Mouse (Mus musculus) heart, postnatal 4 days (tissue): ENCODE data around the gene Gabbr2. TPM values are rescaled to one million over a fixed set of nuclear protein-coding genes. Genes with fewer than 3 reads are reported as not detected.

ENCODE experiments used
- DNase-seq: peaks from one replicate; pipeline ENCODE4 v3.0.0; 2021
- total RNA-seq, 2 experiments: library from RNA; stranded (reverse); gene quantifications; 2 replicates each; pipeline ENCODE4 v1.2.3; 2021

Gabbr2 gene
- under 1 TPM in 1 of 2 experiments, not detected in 1; 0.19 TPM for total RNA-seq

GRCm38 (mm10) chr4:46991016-46991958 lies at the start of gene Gabbr2:
Gabbr2 (minus strand) TSS chr4:46991873.
- no peak for DNase-seq

DNA sequence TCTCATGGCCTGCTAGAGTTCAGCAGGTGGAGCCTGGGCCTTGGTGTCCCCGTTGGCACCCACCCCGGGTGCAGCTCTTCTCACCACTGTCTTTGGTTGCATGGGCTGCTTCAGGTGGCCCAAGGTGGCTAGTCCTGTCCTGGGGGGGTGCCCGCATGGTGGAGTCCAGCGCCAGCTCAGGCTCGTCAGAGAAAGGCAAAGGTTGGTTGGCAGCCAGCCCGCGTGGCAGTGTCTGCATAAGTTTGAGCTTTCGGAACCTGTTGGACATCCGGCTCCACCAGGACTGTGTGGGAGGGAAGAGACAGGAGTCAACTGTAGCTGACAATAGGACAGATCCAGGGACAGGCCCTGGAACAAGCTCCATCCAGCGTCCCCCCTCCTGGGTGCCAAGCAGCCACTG lies 47.9 kb upstream of the Gabbr2 start:
- DNase-seq, result no peak

DNA sequence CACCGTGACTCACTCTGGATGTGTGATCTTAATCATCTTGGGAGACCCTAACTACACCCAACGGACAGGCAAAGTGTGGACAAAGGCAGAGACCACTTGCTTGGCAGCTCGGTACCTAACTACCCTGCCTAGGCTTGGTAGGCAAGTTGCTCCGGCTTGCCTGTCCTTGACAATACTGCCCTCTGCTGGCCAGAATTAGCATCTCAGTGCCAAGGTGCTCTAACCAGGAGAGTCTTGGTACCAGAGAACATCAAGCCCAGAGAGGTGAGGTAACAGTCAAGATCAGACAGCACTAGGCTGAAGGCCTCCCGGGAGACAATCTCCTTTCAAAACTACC lies 45.6 kb upstream of the Gabbr2 start:
- DNase-seq, result peak; percentile 87

GRCm38 (mm10) chr4:47036486-47037320 lies 45.0 kb upstream of the Gabbr2 start:
- no peak for DNase-seq

- DNase-seq, result no peak
Measured at GRCm38 (mm10) chr4:47035536-47035935, 43.9 kb upstream of the Gabbr2 start.

DNA sequence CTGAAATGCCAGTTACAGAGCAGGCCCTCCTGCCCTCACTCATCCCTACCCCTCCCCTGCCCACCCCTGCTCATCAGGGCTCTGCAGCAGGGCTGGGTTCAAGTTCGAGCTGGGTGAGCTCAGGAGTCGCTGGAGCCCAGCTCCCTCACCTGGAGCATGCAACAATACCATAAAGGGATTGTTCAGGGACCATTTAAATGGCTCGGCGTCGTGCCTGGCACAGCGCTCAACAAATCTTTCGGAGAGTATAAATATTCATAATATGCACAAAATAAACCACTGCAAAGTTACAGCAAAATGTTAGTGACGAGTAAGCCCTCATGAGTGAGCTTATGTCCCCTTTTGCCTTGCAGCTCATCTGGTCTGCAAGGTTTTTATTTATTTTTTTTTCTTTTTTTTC lies 40.5 kb upstream of the Gabbr2 start:
- DNase-seq, result no peak

DNA sequence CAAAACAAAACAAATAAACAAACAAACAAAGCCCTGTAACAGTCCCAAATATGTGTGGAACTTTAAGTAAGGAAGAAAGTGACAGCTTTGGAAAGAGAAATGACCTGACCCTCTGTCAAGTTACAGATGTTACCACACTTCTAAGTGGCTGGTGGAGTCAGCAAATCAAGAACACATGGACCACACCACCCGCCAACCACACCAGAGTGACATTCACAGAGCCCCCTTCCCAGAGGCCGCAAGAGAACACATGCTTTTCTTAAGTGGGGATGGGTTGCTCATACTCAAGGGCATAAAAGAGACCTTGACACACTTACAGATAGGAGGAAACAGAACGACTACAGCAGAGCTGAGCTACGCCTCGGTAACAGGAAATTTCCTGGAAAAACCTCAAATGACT lies 37.1 kb upstream of the Gabbr2 start:
- DNase-seq, result no peak

GRCm38 (mm10) chr4:47023949-47024348 lies 32.3 kb upstream of the Gabbr2 start:
- no peak for DNase-seq

DNA sequence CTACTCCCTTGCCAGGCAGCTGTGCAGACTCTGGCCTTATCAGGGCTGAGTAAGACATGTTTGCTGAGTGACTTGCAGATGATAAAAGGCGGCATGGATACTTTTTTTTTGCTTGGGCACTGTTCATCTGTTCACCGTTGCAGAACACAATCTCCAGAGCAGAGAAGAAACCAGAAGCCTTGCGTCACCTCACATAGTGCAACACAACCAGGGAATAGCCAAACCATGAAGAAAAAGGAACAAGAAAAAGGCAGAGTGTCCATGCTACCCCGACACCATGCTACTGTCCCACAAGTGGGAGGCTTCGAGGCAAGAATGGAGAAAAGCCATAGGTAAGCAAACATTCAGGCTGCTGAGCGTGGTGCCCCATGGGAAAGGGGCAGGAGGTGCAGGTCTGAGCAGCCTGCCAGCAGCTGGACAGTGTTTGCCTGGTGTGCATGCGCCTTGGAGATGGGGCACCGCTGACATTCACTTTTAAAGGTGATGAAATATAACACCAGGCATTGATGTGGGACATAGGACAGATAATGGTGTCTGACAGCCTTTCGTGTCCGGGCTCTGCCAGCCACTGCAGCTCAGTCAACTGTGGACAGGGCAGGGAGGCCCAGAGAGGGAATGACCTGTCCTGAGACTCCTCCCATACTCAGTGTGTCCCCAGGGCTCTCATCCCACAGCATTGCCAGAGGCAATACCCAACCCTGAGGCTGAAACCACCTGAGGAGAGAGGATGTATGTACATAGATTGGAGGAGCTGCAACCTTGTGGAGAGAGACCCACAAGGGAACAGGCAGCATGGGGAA lies 31.3 kb upstream of the Gabbr2 start:
- DNase-seq, result no peak

DNA sequence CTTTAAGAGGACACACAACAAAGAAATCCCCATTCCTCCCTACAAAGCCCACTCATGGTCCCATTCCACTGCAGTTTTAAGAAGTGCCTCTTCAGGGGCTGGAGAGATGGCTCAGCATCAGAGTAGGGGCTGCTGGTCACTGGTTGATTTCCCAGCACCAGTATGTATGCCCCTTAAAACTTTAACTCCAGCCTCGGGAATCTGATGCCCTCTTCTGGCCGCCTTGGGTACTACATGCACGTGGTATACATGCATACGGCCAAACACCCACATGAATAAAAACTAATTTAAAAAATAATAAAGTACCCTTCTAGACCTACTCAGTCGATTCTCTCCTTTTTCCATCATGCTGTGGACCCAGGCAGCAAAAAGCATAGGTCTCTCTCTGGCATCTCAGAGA lies 28.9 kb upstream of the Gabbr2 start:
- peak; percentile 77 for DNase-seq

GRCm38 (mm10) chr4:47015156-47015555 lies 23.5 kb upstream of the Gabbr2 start:
- DNase-seq, result no peak

GRCm38 (mm10) chr4:47012476-47012875 lies 20.8 kb upstream of the Gabbr2 start:
- DNase-seq, result no peak

- no peak for DNase-seq
Measured at GRCm38 (mm10) chr4:47010400-47011231, 18.9 kb upstream of the Gabbr2 start.

DNA sequence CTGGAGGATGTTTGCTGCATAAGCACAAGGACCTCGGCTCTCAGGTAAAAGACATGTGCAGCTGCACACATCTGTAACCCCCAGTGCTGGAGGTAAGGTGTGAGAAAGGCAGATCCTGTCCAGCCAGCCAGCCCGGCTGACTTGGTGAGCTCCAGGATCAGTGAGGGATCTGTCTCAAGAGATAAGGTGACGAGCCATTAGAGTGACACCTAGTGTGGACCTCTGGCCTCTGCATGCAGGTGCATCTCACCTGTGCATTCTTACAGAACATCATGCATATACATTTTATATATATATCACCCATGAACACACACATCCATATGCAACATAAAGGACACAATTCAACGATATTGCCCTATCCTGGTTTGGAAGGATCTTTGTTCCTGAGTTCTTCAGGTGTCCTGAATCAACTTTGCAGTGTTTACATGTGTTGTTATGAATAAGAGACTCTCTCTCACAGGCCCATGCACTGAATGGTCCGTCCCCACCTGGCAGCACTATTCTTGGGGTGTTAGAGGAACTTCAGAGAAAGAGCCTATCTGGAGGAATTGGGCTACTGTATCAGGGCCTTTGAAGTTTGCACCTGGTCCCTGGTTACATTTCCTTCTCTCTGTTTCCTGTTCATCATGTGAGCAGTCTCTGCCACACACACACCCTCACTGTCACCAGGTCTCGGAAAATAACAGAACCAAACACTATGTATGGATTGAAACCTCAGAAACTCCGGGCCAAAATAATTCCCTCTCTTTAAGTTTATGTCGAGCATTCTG lies 9.1 kb upstream of the Gabbr2 start:
- no peak for DNase-seq

GRCm38 (mm10) chr4:46997969-46998368 lies 6.3 kb upstream of the Gabbr2 start:
- DNase-seq, result no peak

DNA sequence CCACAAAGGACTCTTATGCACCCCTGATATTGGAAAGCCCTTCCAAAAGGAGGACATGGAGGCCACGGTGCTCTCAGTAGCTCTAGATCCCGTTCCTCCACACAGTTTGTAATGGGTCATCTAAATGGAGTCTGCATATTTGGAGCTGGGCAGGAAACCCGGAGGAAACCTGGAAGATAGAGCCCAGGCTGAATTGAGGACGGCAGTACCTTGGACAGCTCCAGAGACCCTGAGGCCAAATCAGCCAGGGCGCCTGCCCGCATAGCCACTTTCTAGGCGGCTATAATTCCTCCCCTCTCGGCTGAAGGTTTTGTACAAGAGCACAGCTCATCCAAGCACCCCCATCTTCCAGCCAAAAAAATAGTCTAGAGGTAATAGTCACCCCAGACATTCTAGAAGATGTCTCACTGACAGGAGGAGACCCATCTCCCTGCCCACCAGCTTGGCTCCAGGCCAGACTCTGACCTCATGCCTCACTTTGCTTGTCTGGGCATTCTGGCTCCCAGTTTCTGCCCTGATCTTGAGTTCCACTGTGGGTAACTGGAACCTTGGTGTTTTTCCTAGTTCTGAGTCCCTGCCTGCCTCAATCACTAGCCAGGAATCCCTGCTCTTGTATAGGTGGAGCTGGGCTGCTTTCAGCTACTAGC lies 1.3 kb upstream of the Gabbr2 start:
- peak; percentile 81 for DNase-seq

- DNase-seq, result no peak
Measured at GRCm38 (mm10) chr4:46991959-46992316, 265 bp upstream of the Gabbr2 start.

- DNase-seq, result peak; percentile 27
Measured at GRCm38 (mm10) chr4:46990281-46991015, 1.2 kb downstream of the Gabbr2 start.

DNA sequence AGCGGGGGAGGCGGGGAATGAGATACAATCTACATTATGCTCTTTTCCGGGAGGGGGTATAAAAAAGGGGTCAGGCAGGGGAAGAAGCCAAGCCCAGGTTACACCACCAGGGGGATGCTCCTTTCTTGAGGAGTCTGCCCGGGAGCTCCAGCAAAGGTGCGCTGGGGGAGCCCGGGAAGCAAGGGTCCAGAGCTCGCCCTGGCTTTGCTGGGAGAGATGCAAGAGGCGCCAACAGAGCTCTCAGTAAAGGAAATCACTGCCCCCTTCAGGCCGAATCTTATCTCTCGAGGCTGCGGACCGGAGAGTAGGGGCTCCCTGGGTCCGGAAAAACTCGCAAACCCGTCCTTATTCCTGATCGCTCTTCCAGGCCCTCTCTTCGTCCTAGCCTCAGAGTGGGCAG lies 1.8 kb downstream of the Gabbr2 start:
- peak; percentile 11 for DNase-seq

DNA sequence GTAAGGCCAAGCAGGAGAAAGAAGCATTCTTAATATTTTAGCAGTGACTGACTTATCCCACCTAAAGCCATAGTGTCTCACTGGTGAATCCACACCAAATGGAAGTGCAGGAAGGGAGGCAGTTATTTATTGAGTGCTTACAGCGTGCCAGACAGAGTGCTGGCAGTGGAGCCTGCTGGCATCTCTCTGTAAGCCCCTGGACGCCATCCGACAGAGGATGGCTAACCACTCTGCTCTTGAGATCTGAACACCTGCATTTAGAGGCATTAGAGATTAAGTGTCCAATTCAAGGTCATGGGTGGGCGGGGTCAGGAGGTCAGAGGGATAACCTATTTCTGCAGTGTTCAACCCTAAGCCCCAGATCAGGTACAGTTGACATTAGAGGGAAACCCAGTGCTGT lies 2.8 kb downstream of the Gabbr2 start:
- no peak for DNase-seq
